Mouse (Mus musculus): ENCODE measurements around the gene C2cd2.
"Not testable (repeated sequence)": the region's sequence is repeated elsewhere in the genome, so short reads cannot be mapped to it uniquely, and the experiment has no call there.

C2cd2 gene

GRCm38 (mm10) chr16:97962151-97962948, at the start of gene C2cd2, which contains the start of gene Zbtb21:
TSS of gene C2cd2 (minus strand) at chr16:97962598.
TSS of gene Zbtb21 (minus strand) at chr16:97962622.
- DNase-seq (ENCODE audit: low read depth, low spot score), result peak; percentile 96

GRCm38 (mm10) chr16:97997383-97997731, 35.0 kb upstream of the C2cd2 start:
- not testable (repeated sequence) for DNase-seq (ENCODE audit: low read depth, low spot score)

- peak; percentile 82 for DNase-seq (ENCODE audit: low read depth, low spot score)
Measured at GRCm38 (mm10) chr16:97996616-97997382, 34.4 kb upstream of the C2cd2 start, which contains the start of gene B230307C23Rik. TSS of gene B230307C23Rik (plus strand) at chr16:97997315.

- no peak for DNase-seq (ENCODE audit: low read depth, low spot score)
Measured at GRCm38 (mm10) chr16:97995849-97996615, 33.6 kb upstream of the C2cd2 start.

- DNase-seq (ENCODE audit: low read depth, low spot score), result not testable (repeated sequence)
Measured at GRCm38 (mm10) chr16:97992477-97992876, 30.1 kb upstream of the C2cd2 start.

GRCm38 (mm10) chr16:97991517-97991916, 29.1 kb upstream of the C2cd2 start:
- no peak for DNase-seq (ENCODE audit: low read depth, low spot score)

- DNase-seq (ENCODE audit: low read depth, low spot score), result no peak
Measured at GRCm38 (mm10) chr16:97984589-97984988, 22.2 kb upstream of the C2cd2 start.

- no peak for DNase-seq (ENCODE audit: low read depth, low spot score)
Measured at GRCm38 (mm10) chr16:97981362-97981761, 19.0 kb upstream of the C2cd2 start.

GRCm38 (mm10) chr16:97977722-97978121, 15.3 kb upstream of the C2cd2 start:
- no peak for DNase-seq (ENCODE audit: low read depth, low spot score)

GRCm38 (mm10) chr16:97977277-97977676, 14.9 kb upstream of the C2cd2 start:
- no peak for DNase-seq (ENCODE audit: low read depth, low spot score)

GRCm38 (mm10) chr16:97963956-97964540, 1.6 kb upstream of the C2cd2 start:
- DNase-seq (ENCODE audit: low read depth, low spot score), result no peak

GRCm38 (mm10) chr16:97961381-97962150, 832 bp downstream of the C2cd2 start:
- peak; percentile 5 for DNase-seq (ENCODE audit: low read depth, low spot score)

- no peak for DNase-seq (ENCODE audit: low read depth, low spot score)
Measured at GRCm38 (mm10) chr16:97960348-97960747, 2.0 kb downstream of the C2cd2 start.

GRCm38 (mm10) chr16:97958401-97958973, 3.9 kb downstream of the C2cd2 start:
- DNase-seq (ENCODE audit: low read depth, low spot score), result no peak

- peak; percentile 17 for DNase-seq (ENCODE audit: low read depth, low spot score)
Measured at GRCm38 (mm10) chr16:97957626-97958025, 4.8 kb downstream of the C2cd2 start.

- DNase-seq (ENCODE audit: low read depth, low spot score), result no peak
Measured at GRCm38 (mm10) chr16:97956011-97956410, 6.4 kb downstream of the C2cd2 start.

GRCm38 (mm10) chr16:97953300-97953699, 9.1 kb downstream of the C2cd2 start:
- no peak for DNase-seq (ENCODE audit: low read depth, low spot score)

GRCm38 (mm10) chr16:97952801-97953200, 9.6 kb downstream of the C2cd2 start:
- DNase-seq (ENCODE audit: low read depth, low spot score), result no peak

- no peak for DNase-seq (ENCODE audit: low read depth, low spot score)
Measured at GRCm38 (mm10) chr16:97952371-97952770, 10.0 kb downstream of the C2cd2 start.

GRCm38 (mm10) chr16:97950061-97950460, 12.3 kb downstream of the C2cd2 start:
- DNase-seq (ENCODE audit: low read depth, low spot score), result no peak

All from forelimb bud, embryonic 11.5 days (tissue).